Comparison of ENCODE assay signal across 10 mouse cellular contexts in the genomic region with DNA sequence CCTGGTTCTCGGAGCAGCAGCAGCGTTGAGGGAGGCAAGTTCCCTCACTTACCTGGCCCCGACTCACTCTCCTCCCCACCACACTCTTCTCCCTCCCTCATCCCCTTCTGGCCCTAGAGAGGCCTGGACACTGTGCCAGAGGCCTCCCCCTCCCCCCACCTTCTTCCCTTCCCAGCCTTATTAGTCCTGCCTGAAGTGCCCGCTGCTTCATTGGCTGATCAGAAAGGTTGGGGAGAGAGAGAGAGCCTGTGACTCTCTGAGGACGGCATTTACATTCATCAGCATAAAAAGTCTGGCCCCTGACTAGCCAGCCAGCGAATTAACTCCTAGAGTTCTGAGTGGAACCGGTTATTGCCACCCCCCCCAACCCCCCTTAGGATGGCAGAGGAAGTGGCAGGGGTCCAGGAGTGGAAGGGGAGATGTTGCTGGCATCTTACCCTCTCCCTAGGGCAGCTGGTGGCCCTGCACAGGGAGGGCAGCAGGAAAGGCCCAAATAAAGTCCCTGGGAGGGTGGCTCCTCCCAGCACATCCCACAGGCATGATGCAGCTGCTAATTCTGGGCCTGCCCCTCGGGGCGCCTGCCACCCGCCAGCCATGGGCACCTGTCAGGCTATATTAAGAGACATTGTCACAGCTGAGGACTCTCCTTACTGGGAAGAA. TPM values are rescaled to one million over a fixed set of nuclear protein-coding genes. Genes with fewer than 3 reads are reported as not detected.
DNase-seq lines count a peak whose midpoint lies in the region; ATAC-seq and TF ChIP-seq lines count a peak whose summit lies in the region.
"Had no signal": no experiment of that assay in that cellular context is flagged by ENCODE, and none has a peak within 500 bp of the region (broad histone marks: within the 10 kb centered on the region; RNA-seq: fewer than 3 reads in every experiment).

No protein-coding gene starts in this region.

- no peak overlapping the region for H3K4me2 ChIP-seq in stomach, embryonic 16.5 days (ENCODE audit: low read depth, low read length)
- no peak overlapping the region for H3K4me2 ChIP-seq in liver, postnatal 0 days (ENCODE audit: low read depth, low read length)

- peak overlapping the region; percentile 96 for H3K27ac ChIP-seq in layer of hippocampus, adult 2 months
- H3K27ac ChIP-seq in embryonic facial prominence, embryonic 10.5 days (replicated peaks) = peak overlapping the region; percentile 30; the same call in 1 of the 2 replicates
- peak overlapping the region; percentile 59 for H3K27ac ChIP-seq in stomach, embryonic 16.5 days (ENCODE audit: low read length)
- no peak overlapping the region for H3K27ac ChIP-seq in liver, postnatal 0 days (ENCODE audit: low read depth)

- no peak for ATAC-seq in stomach, embryonic 16.5 days (ENCODE audit: insufficient read depth, low FRiP score)
- no peak for ATAC-seq in liver, postnatal 0 days
- ATAC-seq: Patski had no signal

- DNase-seq in layer of hippocampus, adult 2 months (ENCODE audit: low spot score in 2 of 2) = no peak
- no peak for DNase-seq in layer of hippocampus, adult 9-11 months
- DNase-seq in embryonic facial prominence, embryonic 10.5 days (ENCODE audit: low spot score) = peak; percentile 19
- DNase-seq in heart, adult 9 months (ENCODE audit: low spot score in 2 of 2) = peak; percentile 80 to 83
- DNase-seq in layer of hippocampus, postnatal 10 days (ENCODE audit: low spot score in 2 of 2) = peak; percentile 44 to 52
- DNase-seq in liver, postnatal 0 days = no peak
- no peak for DNase-seq in lung, postnatal 14 days

- TF ChIP-seq EP300 in liver, postnatal 0 days (IDR thresholded peaks at IDR 0.05; ENCODE audit: low read depth) = no peak

- WGBS in embryonic facial prominence, embryonic 10.5 days = 21% methylated on average over 10 of the region's 10 CpGs
- WGBS in stomach, embryonic 16.5 days = 38% methylated on average over 10 of the region's 10 CpGs
- 57% methylated on average over 9 of the region's 10 CpGs for WGBS in liver, postnatal 0 days (ENCODE audit: insufficient replicate concordance)

- H3K9ac ChIP-seq in stomach, embryonic 16.5 days (ENCODE audit: low read length) = 0 out of 2 replicates have a peak overlapping the region, but pooled peaks have one; percentile 29
- no peak overlapping the region for H3K9ac ChIP-seq in liver, postnatal 0 days (replicated peaks)

- no peaks in the 10 kb centered on the region for H3K9me3 ChIP-seq in embryonic facial prominence, embryonic 10.5 days
- no peaks in the 10 kb centered on the region for H3K9me3 ChIP-seq in stomach, embryonic 16.5 days (replicated peaks; ENCODE audit: control insufficient read depth, low read length)
- no peaks in the 10 kb centered on the region for H3K9me3 ChIP-seq in liver, postnatal 0 days (ENCODE audit: low read length)

- peaks cover 55% of the 10 kb centered on the region for H3K4me1 ChIP-seq in embryonic facial prominence, embryonic 10.5 days
- H3K4me1 ChIP-seq in stomach, embryonic 16.5 days (ENCODE audit: control insufficient read depth, insufficient read depth, low read length) = peaks cover 19% of the 10 kb centered on the region
- peaks cover 10% of the 10 kb centered on the region for H3K4me1 ChIP-seq in liver, postnatal 0 days (ENCODE audit: insufficient read depth)

- TF ChIP-seq CTCF in layer of hippocampus, adult 2 months (conservative IDR thresholded peaks at IDR 0.05) = no peak
- no peak for TF ChIP-seq CTCF in liver, postnatal 0 days (IDR thresholded peaks at IDR 0.05; ENCODE audit: low read depth)

- H3K27me3 ChIP-seq in embryonic facial prominence, embryonic 10.5 days (replicated peaks; ENCODE audit: low read depth, poor library complexity, severe bottlenecking) = peaks cover 11% of the 10 kb centered on the region
- H3K27me3 ChIP-seq in stomach, embryonic 16.5 days (ENCODE audit: control insufficient read depth, insufficient read depth, low read length) = no peaks in the 10 kb centered on the region
- peaks cover 3% of the 10 kb centered on the region; the same call in 1 of the 2 replicates for H3K27me3 ChIP-seq in liver, postnatal 0 days (ENCODE audit: insufficient read depth, low read length)
- H3K27me3 ChIP-seq: Patski had no signal

- peaks cover 41% of the 10 kb centered on the region for H3K36me3 ChIP-seq in embryonic facial prominence, embryonic 10.5 days (replicated peaks)
- 0 out of 2 replicates have a peak, but pooled peaks cover 6% of the 10 kb centered on the region for H3K36me3 ChIP-seq in stomach, embryonic 16.5 days (ENCODE audit: control insufficient read depth, insufficient read depth, low read length)
- H3K36me3 ChIP-seq in liver, postnatal 0 days (replicated peaks; ENCODE audit: insufficient read depth, low read length) = peaks cover 9% of the 10 kb centered on the region

- H3K4me3 ChIP-seq in layer of hippocampus, adult 2 months = peak overlapping the region; percentile 63
- peak overlapping the region; percentile 18; the same call in 1 of the 2 replicates for H3K4me3 ChIP-seq in embryonic facial prominence, embryonic 10.5 days
- H3K4me3 ChIP-seq in stomach, embryonic 16.5 days (replicated peaks; ENCODE audit: low read length) = no peak overlapping the region
- no peak overlapping the region for H3K4me3 ChIP-seq in liver, postnatal 0 days (ENCODE audit: low read depth, low read length)

RNA-seq across cellular contexts. Expression of a gene that starts 4.0 kb away (rescaled TPM):
- 100 to 1,000 TPM; 187 to 211 TPM for total RNA-seq in layer of hippocampus, adult 2 months (2021)
- 10.3 and 10.9 TPM in 2 replicates for polyA plus RNA-seq in embryonic facial prominence, embryonic 10.5 days (2016; fragmentation: Nextera tagmentation; extraction: Ambion mirVana)
- total RNA-seq in layer of hippocampus, postnatal 10 days (2021) = 100 to 1,000 TPM; 192 to 205 TPM
- polyA plus RNA-seq in stomach, embryonic 16.5 days (2015; fragmentation: Nextera tagmentation; extraction: Ambion mirVana) = 10.2 and 11.3 TPM in 2 replicates
- 0.73 and 1.0 TPM in 2 replicates for polyA plus RNA-seq in liver, postnatal 0 days (2015; fragmentation: Nextera tagmentation; extraction: Ambion mirVana)

RNA-seq across cellular contexts. Expression of a gene that starts 15.8 kb away (rescaled TPM):
- total RNA-seq in layer of hippocampus, adult 2 months (2021) = not detected
- 0.54 and 0.76 TPM in 2 replicates for polyA plus RNA-seq in embryonic facial prominence, embryonic 10.5 days (2016; fragmentation: Nextera tagmentation; extraction: Ambion mirVana)
- total RNA-seq in layer of hippocampus, postnatal 10 days (2021) = not detected
- 0.39 and 1.8 TPM in 2 replicates for polyA plus RNA-seq in stomach, embryonic 16.5 days (2015; fragmentation: Nextera tagmentation; extraction: Ambion mirVana)
- polyA plus RNA-seq in liver, postnatal 0 days (2015; fragmentation: Nextera tagmentation; extraction: Ambion mirVana) = 0.17 TPM in 1 of 2 replicates, not detected in the other
- total RNA-seq: hematopoietic stem cell, adult 5-6 weeks had no signal
- polyA plus RNA-seq: Patski had no signal

RNA-seq across cellular contexts. Expression of a gene that starts 37.1 kb away (rescaled TPM):
- 100 to 1,000 TPM; 154 to 155 TPM for total RNA-seq in layer of hippocampus, adult 2 months (2021)
- 0.44 and 1.2 TPM in 2 replicates for polyA plus RNA-seq in embryonic facial prominence, embryonic 10.5 days (2016; fragmentation: Nextera tagmentation; extraction: Ambion mirVana)
- total RNA-seq in layer of hippocampus, postnatal 10 days (2021) = 100 to 1,000 TPM; 129 to 142 TPM
- polyA plus RNA-seq in stomach, embryonic 16.5 days (2015; fragmentation: Nextera tagmentation; extraction: Ambion mirVana) = 2.2 and 2.5 TPM in 2 replicates
- 0.11 and 0.12 TPM in 2 replicates for polyA plus RNA-seq in liver, postnatal 0 days (2015; fragmentation: Nextera tagmentation; extraction: Ambion mirVana)
- total RNA-seq: hematopoietic stem cell, adult 5-6 weeks had no signal
- polyA plus RNA-seq: Patski had no signal

RNA-seq across cellular contexts. Expression of a gene that starts 46.7 kb away (rescaled TPM):
- 100 to 1,000 TPM; 171 to 184 TPM for total RNA-seq in layer of hippocampus, adult 2 months (2021)
- polyA plus RNA-seq in embryonic facial prominence, embryonic 10.5 days (2016; fragmentation: Nextera tagmentation; extraction: Ambion mirVana) = 664 and 683 TPM in 2 replicates
- 100 to 1,000 TPM; 249 to 263 TPM for total RNA-seq in layer of hippocampus, postnatal 10 days (2021)
- polyA plus RNA-seq in stomach, embryonic 16.5 days (2015; fragmentation: Nextera tagmentation; extraction: Ambion mirVana) = 480 and 497 TPM in 2 replicates
- 127 and 145 TPM in 2 replicates for polyA plus RNA-seq in liver, postnatal 0 days (2015; fragmentation: Nextera tagmentation; extraction: Ambion mirVana)

RNA-seq across cellular contexts. Expression of a gene that starts 56.7 kb away (rescaled TPM):
- total RNA-seq in layer of hippocampus, adult 2 months (2021) = 10 to 100 TPM; 10.4 to 12.9 TPM
- polyA plus RNA-seq in embryonic facial prominence, embryonic 10.5 days (2016; fragmentation: Nextera tagmentation; extraction: Ambion mirVana) = 25.3 and 26.0 TPM in 2 replicates
- 10 to 100 TPM in 1 of 2 experiments, 1 to 10 TPM in 1; 8.4 to 11.9 TPM for total RNA-seq in layer of hippocampus, postnatal 10 days (2021)
- polyA plus RNA-seq in stomach, embryonic 16.5 days (2015; fragmentation: Nextera tagmentation; extraction: Ambion mirVana) = 16.5 and 17.5 TPM in 2 replicates
- polyA plus RNA-seq in liver, postnatal 0 days (2015; fragmentation: Nextera tagmentation; extraction: Ambion mirVana) = 4.5 and 5.5 TPM in 2 replicates

Comparison
In these comparisons a context has a peak if more than half of its experiments do, and no peak if none do; other contexts are left out.
1. DNase-seq: peak in embryonic facial prominence, embryonic 10.5 days (single experiment), heart, adult 9 months (2 of 2) and layer of hippocampus, postnatal 10 days (2 of 2); none in layer of hippocampus, adult 2 months (0 of 2), layer of hippocampus, adult 9-11 months (single experiment), liver, postnatal 0 days (single experiment) and lung, postnatal 14 days (single experiment).
2. H3K4me3 ChIP-seq: peak in layer of hippocampus, adult 2 months (single experiment) and embryonic facial prominence, embryonic 10.5 days (single experiment); none in stomach, embryonic 16.5 days (single experiment) and liver, postnatal 0 days (single experiment).